Mouse (Mus musculus) neural tube, embryonic 14.5 days (tissue): Measurements from ENCODE around the gene Myo3b. TPM values are rescaled to one million over a fixed set of nuclear protein-coding genes. Genes with fewer than 3 reads are reported as not detected.
A peak's percentile ranks its signal among the peaks of the same experiment; 100 is the strongest.

Source experiments
- ATAC-seq: fragments of 200-750 bp; cut with Nextera tagmentation; 2 replicates; pipeline ENCODE4 v1.8.0; 2017; ENCODE audit warnings: low read depth, mild to moderate bottlenecking, moderate TSS enrichment, moderate library complexity
- H3K27ac ChIP-seq: fragments of 300-500 bp; sonication (generic); 2 replicates; pipeline ENCODE4 v1.5.1; 2014; ENCODE audit warnings: low read depth, mild to moderate bottlenecking, control low read depth, low read length, moderate library complexity, mixed read lengths
- H3K27me3 ChIP-seq: fragments of 300-500 bp; sonication (generic); 2 replicates; pipeline ENCODE4 v1.6.1; 2014; ENCODE audit warnings: low read length; ENCODE audit not compliant: control insufficient read depth, insufficient read depth
- H3K36me3 ChIP-seq: fragments of 300-500 bp; sonication (generic); 2 replicates; pipeline ENCODE4 v1.6.1; 2014; ENCODE audit warnings: low read length, mixed read lengths; ENCODE audit not compliant: control insufficient read depth, insufficient read depth
- H3K4me1 ChIP-seq: fragments of 300-500 bp; sonication (generic); 2 replicates; pipeline ENCODE4 v1.6.1; 2014; ENCODE audit warnings: low read length; ENCODE audit not compliant: control insufficient read depth, insufficient read depth
- H3K4me2 ChIP-seq: fragments of 300-500 bp; sonication (generic); 2 replicates; pipeline ENCODE4 v1.6.1; 2014; ENCODE audit warnings: mild to moderate bottlenecking, low read depth, low read length, control low read depth
- H3K4me3 ChIP-seq: fragments of 300-500 bp; sonication (generic); 2 replicates; pipeline ENCODE4 v1.5.1; 2014; ENCODE audit warnings: low read depth, low read length, control low read depth, mixed read lengths
- H3K9ac ChIP-seq: fragments of 300-500 bp; sonication (generic); replicated peaks from 2 replicates; pipeline ENCODE4 v1.6.1; 2014; ENCODE audit warnings: low read depth, mild to moderate bottlenecking, control low read depth, low read length, mixed read lengths
- H3K9me3 ChIP-seq: fragments of 300-500 bp; sonication (generic); 2 replicates; pipeline ENCODE4 v1.6.1; 2016; ENCODE audit warnings: low read length; ENCODE audit not compliant: control insufficient read depth
- WGBS: fragments of 180-500 bp; shearing (Covaris S2); extraction: QIAGEN DNeasy Blood & Tissue Kit; methylation state at CpG from one replicate; pipeline ENCODE4 v1.1.7; 2014; 5-methylcytosine and 5-hydroxymethylcytosine counted together
- polyA plus RNA-seq: library from polyadenylated mRNA; unstranded; fragments of >200 nt; fragmentation: Nextera tagmentation; extraction: Ambion mirVana; gene quantifications from 2 replicates; pipeline ENCODE4 v1.2.1, GENCODE M21; 2014

The Myo3b gene
- polyA plus RNA-seq, 1 experiment from 2014 or later = 0.21 TPM

GRCm38 (mm10) chr2:70018236-70018635 lies 20.7 kb upstream of the Myo3b start:
- no peak for ATAC-seq
- whole genome bisulfite sequencing = 78% methylated on average over 6 of the region's 6 CpGs
- Histone ChIP-seq H3K9me3 (no peaks in the 10 kb centered on the region), H3K4me2 (no peak overlapping the region), H3K36me3 (peaks cover 21% of the 10 kb centered on the region; the same call in 1 of the 2 replicates), H3K4me3 (no peak overlapping the region), H3K27ac (no peak overlapping the region), H3K27me3 (no peaks in the 10 kb centered on the region), H3K4me1 (no peaks in the 10 kb centered on the region), H3K9ac (no peak overlapping the region)

GRCm38 (mm10) chr2:70024454-70024853 lies 14.5 kb upstream of the Myo3b start:
- no peak overlapping the region for H3K4me3 ChIP-seq
- no peak overlapping the region for H3K9ac ChIP-seq
- H3K27me3 ChIP-seq = no peaks in the 10 kb centered on the region
- H3K36me3 ChIP-seq = peaks cover 13% of the 10 kb centered on the region; the same call in 1 of the 2 replicates
- no peak for ATAC-seq
- H3K4me2 ChIP-seq = no peak overlapping the region
- no peaks in the 10 kb centered on the region for H3K4me1 ChIP-seq
- 86% methylated on average over 2 of the region's 2 CpGs for WGBS
- H3K9me3 ChIP-seq = no peaks in the 10 kb centered on the region
- H3K27ac ChIP-seq = no peak overlapping the region

- no peak overlapping the region for H3K27ac ChIP-seq
- H3K36me3 ChIP-seq = peaks cover 9% of the 10 kb centered on the region; the same call in 1 of the 2 replicates
- no peak overlapping the region for H3K9ac ChIP-seq
- no peaks in the 10 kb centered on the region for H3K27me3 ChIP-seq
- H3K4me3 ChIP-seq = no peak overlapping the region
- H3K4me2 ChIP-seq = no peak overlapping the region
- WGBS = 93% methylated on average over 5 of the region's 5 CpGs
- H3K9me3 ChIP-seq = no peaks in the 10 kb centered on the region
- no peaks in the 10 kb centered on the region for H3K4me1 ChIP-seq
- no peak for ATAC-seq
These were observed 13.2 kb upstream of the Myo3b start for GRCm38 (mm10) chr2:70025711-70026110.

GRCm38 (mm10) chr2:70031472-70031871 lies 7.5 kb upstream of the Myo3b start:
- no peak for ATAC-seq
- 85% methylated on average over 2 of the region's 2 CpGs for WGBS
- H3K36me3 ChIP-seq = no peaks in the 10 kb centered on the region

GRCm38 (mm10) chr2:70034895-70035294 lies 4.0 kb upstream of the Myo3b start:
- Histone ChIP-seq H3K4me3 (no peak overlapping the region), H3K9ac (no peak overlapping the region), H3K27me3 (no peaks in the 10 kb centered on the region), H3K9me3 (no peaks in the 10 kb centered on the region), H3K4me2 (no peak overlapping the region), H3K36me3 (no peaks in the 10 kb centered on the region), H3K27ac (no peak overlapping the region), H3K4me1 (peaks cover 8% of the 10 kb centered on the region; the same call in 1 of the 2 replicates)
- 29% methylated on average over 5 of the region's 5 CpGs for WGBS
- peak; percentile 56 for ATAC-seq

More at GRCm38 (mm10) chr2:70031472-70031871, 7.5 kb upstream of the Myo3b start:
- H3K27me3 ChIP-seq = no peaks in the 10 kb centered on the region
- no peak overlapping the region for H3K4me2 ChIP-seq
- H3K9me3 ChIP-seq = no peaks in the 10 kb centered on the region
- peaks cover 2% of the 10 kb centered on the region; the same call in 1 of the 2 replicates for H3K4me1 ChIP-seq
- H3K4me3 ChIP-seq = no peak overlapping the region
- H3K9ac ChIP-seq = no peak overlapping the region
- no peak overlapping the region for H3K27ac ChIP-seq

- H3K4me1 ChIP-seq = peaks cover 8% of the 10 kb centered on the region; the same call in 1 of the 2 replicates
- no peak overlapping the region for H3K4me2 ChIP-seq
- H3K27me3 ChIP-seq = no peaks in the 10 kb centered on the region
- H3K9me3 ChIP-seq = no peaks in the 10 kb centered on the region
- no peak for ATAC-seq
- 68% methylated on average over 1 of the region's 1 CpGs for WGBS
- H3K9ac ChIP-seq = no peak overlapping the region
- H3K27ac ChIP-seq = no peak overlapping the region
- no peaks in the 10 kb centered on the region for H3K36me3 ChIP-seq
- no peak overlapping the region for H3K4me3 ChIP-seq
These were observed 3.6 kb upstream of the Myo3b start for GRCm38 (mm10) chr2:70035358-70035757.

GRCm38 (mm10) chr2:70037221-70037620 lies 1.7 kb upstream of the Myo3b start:
- Histone ChIP-seq H3K4me3 (no peak overlapping the region), H3K36me3 (no peaks in the 10 kb centered on the region), H3K4me2 (no peak overlapping the region), H3K27ac (no peak overlapping the region), H3K9ac (no peak overlapping the region), H3K4me1 (peaks cover 8% of the 10 kb centered on the region; the same call in 1 of the 2 replicates), H3K9me3 (no peaks in the 10 kb centered on the region), H3K27me3 (no peaks in the 10 kb centered on the region)
- WGBS = 76% methylated on average over 8 of the region's 8 CpGs
- ATAC-seq = no peak

GRCm38 (mm10) chr2:70044466-70044865 lies 5.5 kb downstream of the Myo3b start:
- peak; percentile 56; the same call in 1 of the 2 replicates for ATAC-seq
- Histone ChIP-seq H3K27me3 (no peaks in the 10 kb centered on the region), H3K27ac (no peak overlapping the region), H3K36me3 (no peaks in the 10 kb centered on the region), H3K4me1 (no peaks in the 10 kb centered on the region), H3K9me3 (no peaks in the 10 kb centered on the region), H3K4me3 (no peak overlapping the region), H3K4me2 (no peak overlapping the region), H3K9ac (no peak overlapping the region)
- WGBS = 36% methylated on average over 6 of the region's 6 CpGs

GRCm38 (mm10) chr2:70047868-70048267 lies 8.9 kb downstream of the Myo3b start:
- WGBS = 89% methylated on average over 11 of the region's 11 CpGs

More at GRCm38 (mm10) chr2:70047868-70048267, 8.9 kb downstream of the Myo3b start:
- Histone ChIP-seq H3K9me3 (no peaks in the 10 kb centered on the region), H3K4me1 (no peaks in the 10 kb centered on the region), H3K9ac (no peak overlapping the region), H3K27ac (no peak overlapping the region), H3K4me2 (no peak overlapping the region), H3K27me3 (no peaks in the 10 kb centered on the region), H3K36me3 (no peaks in the 10 kb centered on the region), H3K4me3 (no peak overlapping the region)
- no peak for ATAC-seq
